Mouse (Mus musculus) embryonic facial prominence, embryonic 15.5 days (tissue): Measurements from ENCODE around the gene Pcgf1. TPM values are rescaled to one million over a fixed set of nuclear protein-coding genes. Genes with fewer than 3 reads are reported as not detected.
A peak's percentile ranks its signal among the peaks of the same experiment; 100 is the strongest.

Source experiments
- ATAC-seq: fragments of 200-750 bp; cut with Nextera tagmentation; 2 replicates; pipeline ENCODE4 v1.8.0; 2017; ENCODE audit warnings: low read depth, moderate TSS enrichment; ENCODE audit not compliant: insufficient number of reproducible peaks, low FRiP score, low TSS enrichment
- H3K27ac ChIP-seq: fragments of 300-500 bp; sonication (generic); replicated peaks from 2 replicates; pipeline ENCODE4 v1.5.1; 2015; ENCODE audit warnings: mild to moderate bottlenecking, inconsistent platforms
- H3K27me3 ChIP-seq: fragments of 300-500 bp; sonication (generic); 2 replicates; pipeline ENCODE4 v1.6.1; 2015; ENCODE audit warnings: inconsistent platforms
- H3K36me3 ChIP-seq: fragments of 300-500 bp; sonication (generic); 2 replicates; pipeline ENCODE4 v1.6.1; 2015; ENCODE audit warnings: mild to moderate bottlenecking, inconsistent platforms
- H3K4me1 ChIP-seq: fragments of 300-500 bp; sonication (generic); 2 replicates; pipeline ENCODE4 v1.6.1; 2015; ENCODE audit warnings: inconsistent platforms
- H3K4me2 ChIP-seq: fragments of 300-500 bp; sonication (generic); replicated peaks from 2 replicates; pipeline ENCODE4 v1.6.1; 2015; ENCODE audit warnings: mild to moderate bottlenecking, inconsistent platforms
- H3K4me3 ChIP-seq: fragments of 300-500 bp; sonication (generic); replicated peaks from 2 replicates; pipeline ENCODE4 v1.5.1; 2015; ENCODE audit warnings: mild to moderate bottlenecking, inconsistent platforms
- H3K9ac ChIP-seq: fragments of 300-500 bp; sonication (generic); 2 replicates; pipeline ENCODE4 v1.6.1; 2015; ENCODE audit warnings: inconsistent platforms
- H3K9me3 ChIP-seq: fragments of 300-500 bp; sonication (generic); replicated peaks from 2 replicates; pipeline ENCODE4 v1.6.1; 2016; ENCODE audit warnings: inconsistent platforms
- WGBS: fragments of 180-500 bp; shearing (Covaris S2); methylation state at CpG from one replicate; pipeline ENCODE4 v1.1.7; 2015; 5-methylcytosine and 5-hydroxymethylcytosine counted together
- polyA plus RNA-seq: library from polyadenylated mRNA; unstranded; fragments of >200 nt; fragmentation: Nextera tagmentation; extraction: Ambion mirVana; gene quantifications from 2 replicates; pipeline ENCODE4 v1.2.1, GENCODE M21; 2015

Pcgf1 gene
- polyA plus RNA-seq, 1 experiment from 2014 or later: 39.4 TPM

DNA sequence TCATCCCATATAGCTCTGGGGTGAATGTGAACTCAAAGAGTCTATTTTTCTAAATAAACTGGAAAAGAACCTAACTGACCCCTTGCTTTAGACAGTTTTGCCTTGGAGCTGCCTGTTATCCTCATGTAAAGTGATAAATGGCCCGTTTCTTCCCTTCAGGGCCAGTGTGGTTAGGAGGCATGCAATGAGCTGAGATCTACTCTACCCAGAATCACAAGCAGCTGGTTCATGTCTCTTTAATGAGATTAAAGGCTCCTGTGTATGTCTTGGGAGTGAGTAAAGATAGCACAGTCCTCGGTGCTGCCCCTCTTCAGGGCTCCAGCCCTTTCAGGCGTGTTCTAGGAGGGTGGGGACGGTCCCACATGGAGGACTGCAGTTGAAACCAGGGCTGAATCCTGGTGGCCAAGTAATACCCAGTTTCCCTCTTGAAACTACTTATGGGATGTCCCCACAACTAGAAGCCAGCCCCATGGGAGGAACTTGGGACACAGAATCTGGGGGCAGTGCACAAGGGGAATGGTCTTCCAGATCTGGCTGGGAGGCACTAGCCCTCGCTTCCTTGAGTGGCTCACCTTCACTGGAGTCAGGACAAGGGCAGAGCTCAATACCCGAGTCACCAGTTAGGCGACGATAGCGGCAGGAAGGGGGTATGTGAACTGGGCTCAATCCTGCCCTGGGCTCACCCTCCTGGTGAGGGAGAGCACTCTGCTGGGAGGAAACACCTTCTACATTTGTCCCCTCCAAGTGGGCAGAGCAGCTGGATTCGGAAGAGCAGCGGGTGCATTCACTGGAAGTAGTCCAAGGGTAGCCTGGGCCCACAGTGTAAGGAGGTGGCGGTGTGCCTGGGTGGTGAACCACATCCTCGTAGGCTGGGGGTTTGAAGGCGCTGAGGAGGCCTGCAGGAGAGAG lies 41.4 kb downstream of the Pcgf1 start:
- no peak overlapping the region for H3K4me3 ChIP-seq
- no peak overlapping the region for H3K4me2 ChIP-seq
- H3K9ac ChIP-seq: no peak overlapping the region
- H3K9me3 ChIP-seq: no peaks in the 10 kb centered on the region
- 77% methylated on average over 14 of the region's 14 CpGs for WGBS
- peaks cover 31% of the 10 kb centered on the region for H3K36me3 ChIP-seq
- ATAC-seq: no peak
- H3K4me1 ChIP-seq: peaks cover 62% of the 10 kb centered on the region
- no peaks in the 10 kb centered on the region for H3K27me3 ChIP-seq
- H3K27ac ChIP-seq: no peak overlapping the region

DNA sequence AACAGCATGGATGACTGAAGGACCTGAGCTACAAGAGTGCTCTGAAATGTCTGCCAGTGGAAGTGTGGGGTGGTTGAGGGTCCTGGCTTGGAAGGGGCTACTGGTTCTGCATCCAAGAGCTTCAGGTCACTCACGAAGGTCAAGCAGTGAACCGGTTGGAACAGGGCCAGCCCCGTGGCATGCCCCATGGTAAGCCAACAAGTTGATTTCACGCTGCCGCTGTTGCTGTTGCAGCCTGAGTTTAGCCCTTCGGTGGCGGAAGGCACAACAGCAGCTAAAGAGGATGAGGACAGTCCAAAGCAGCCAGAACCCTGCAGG lies 42.0 kb downstream of the Pcgf1 start:
- Histone ChIP-seq H3K9me3 (no peaks in the 10 kb centered on the region), H3K27ac (no peak overlapping the region), H3K4me2 (0 out of 2 replicates have a peak overlapping the region, but pooled peaks have one; percentile 97), H3K9ac (no peak overlapping the region), H3K4me3 (peak overlapping the region; percentile 85; the same call in 1 of the 2 replicates), H3K27me3 (no peaks in the 10 kb centered on the region), H3K36me3 (peaks cover 31% of the 10 kb centered on the region), H3K4me1 (peaks cover 63% of the 10 kb centered on the region)
- WGBS: 69% methylated on average over 7 of the region's 7 CpGs
- ATAC-seq: no peak

DNA sequence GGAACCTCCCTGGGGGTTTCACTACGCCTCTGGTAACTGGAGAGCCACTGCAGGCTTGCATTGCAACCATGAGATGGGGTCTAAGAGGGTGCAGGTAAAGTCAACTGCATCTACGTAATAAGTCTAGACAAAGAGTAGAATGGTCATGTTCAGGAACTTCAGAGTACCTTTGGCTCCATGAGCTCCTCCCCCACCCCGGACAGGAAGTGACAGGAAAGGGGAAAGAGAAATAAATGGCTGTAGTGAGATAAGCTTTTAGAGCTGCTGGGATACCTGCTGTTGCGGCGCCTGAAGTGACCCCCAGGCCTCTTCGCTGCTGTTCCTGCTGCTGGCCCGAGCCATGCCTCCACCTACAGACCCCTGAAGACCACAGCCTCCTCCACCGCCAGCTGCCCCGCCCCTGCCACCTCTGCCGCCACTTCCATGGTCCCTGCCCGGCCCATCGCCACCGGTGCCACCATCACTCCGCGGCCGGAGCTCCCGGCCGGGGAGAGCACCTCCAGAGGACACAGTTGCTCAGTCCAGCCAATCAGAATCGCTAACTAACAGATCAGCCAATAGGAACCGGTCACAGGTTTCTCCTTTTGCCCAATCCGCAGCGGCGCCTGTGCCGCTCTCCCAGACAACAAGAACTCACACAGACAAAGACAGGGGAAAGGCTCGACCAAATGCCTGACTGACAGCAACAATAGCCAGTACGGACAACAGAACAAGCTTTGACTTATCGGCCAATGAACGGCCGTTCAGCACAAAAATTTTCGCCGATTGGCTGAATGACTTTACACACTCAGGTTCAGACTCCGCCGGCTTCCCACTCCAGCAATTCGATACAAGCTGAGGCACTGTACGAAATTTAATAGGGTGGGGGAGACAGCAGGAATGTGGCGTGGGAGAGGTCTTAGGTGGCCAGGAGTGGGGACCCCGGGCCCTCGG lies 43.5 kb downstream of the Pcgf1 start, which contains the start of gene Wbp1:
Wbp1 (minus strand) TSS at position 630 of the 933 bp plus-strand sequence.
- WGBS: under 1% methylated on average over 38 of the region's 38 CpGs
- Histone ChIP-seq H3K27me3 (no peaks in the 10 kb centered on the region), H3K4me2 (peak within 1 kb of the TSS; percentile 97), H3K4me3 (peak within 1 kb of the TSS; percentile 85), H3K9ac (peak within 1 kb of the TSS; percentile 87), H3K27ac (peak within 1 kb of the TSS; percentile 98), H3K4me1 (peaks cover 58% of the 10 kb centered on the region), H3K9me3 (no peaks in the 10 kb centered on the region), H3K36me3 (peaks cover 31% of the 10 kb centered on the region)
- ATAC-seq: peak; percentile 97

DNA sequence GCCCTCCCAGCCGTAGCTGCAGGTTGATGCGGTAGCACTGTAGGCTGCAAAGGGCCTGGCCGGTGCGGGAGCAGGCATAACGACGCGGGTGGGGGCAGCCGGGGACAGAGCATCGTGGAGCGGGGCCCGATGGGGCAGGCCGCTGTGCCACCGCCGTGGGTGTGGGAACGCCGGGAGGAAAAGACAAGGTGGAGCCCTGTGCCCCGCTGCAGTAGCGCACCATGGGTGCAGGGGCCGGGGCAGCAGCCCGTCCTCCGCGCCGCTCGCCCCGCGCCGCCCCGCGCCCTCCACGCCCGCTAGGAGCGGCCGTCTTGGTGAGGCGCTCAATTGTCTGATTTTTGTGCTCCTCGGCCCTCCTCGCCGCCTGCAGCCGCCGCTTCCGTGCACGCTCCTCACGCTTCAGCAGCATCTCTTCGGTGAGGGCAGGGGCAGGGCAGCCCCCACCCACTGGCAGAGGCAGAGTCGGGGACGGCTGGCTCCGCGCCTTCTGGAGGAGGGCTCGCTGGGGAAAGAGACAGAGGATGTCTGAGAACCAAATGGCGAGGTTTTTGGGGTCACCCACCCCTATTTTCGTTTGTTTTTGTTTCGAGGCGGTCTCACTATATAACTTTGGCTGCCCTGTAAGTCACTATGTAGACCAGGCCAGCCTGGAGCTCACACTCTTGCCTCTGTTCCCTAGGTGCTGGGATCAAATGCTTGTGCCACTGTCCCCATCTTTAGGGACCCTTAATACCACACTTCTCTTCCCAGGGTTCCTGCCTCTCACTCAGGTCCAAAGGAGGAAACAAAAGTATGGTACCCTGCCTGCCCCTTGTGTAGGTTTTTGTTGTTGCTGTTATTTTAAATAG lies 44.4 kb downstream of the Pcgf1 start:
- Histone ChIP-seq H3K36me3 (peaks cover 28% of the 10 kb centered on the region), H3K27me3 (no peaks in the 10 kb centered on the region), H3K27ac (peak overlapping the region; percentile 98), H3K9ac (peak overlapping the region; percentile 87), H3K4me2 (peak overlapping the region; percentile 97), H3K4me1 (peaks cover 49% of the 10 kb centered on the region), H3K4me3 (peak overlapping the region; percentile 85), H3K9me3 (no peaks in the 10 kb centered on the region)
- under 1% methylated on average over 52 of the region's 52 CpGs for WGBS
- no peak for ATAC-seq

DNA sequence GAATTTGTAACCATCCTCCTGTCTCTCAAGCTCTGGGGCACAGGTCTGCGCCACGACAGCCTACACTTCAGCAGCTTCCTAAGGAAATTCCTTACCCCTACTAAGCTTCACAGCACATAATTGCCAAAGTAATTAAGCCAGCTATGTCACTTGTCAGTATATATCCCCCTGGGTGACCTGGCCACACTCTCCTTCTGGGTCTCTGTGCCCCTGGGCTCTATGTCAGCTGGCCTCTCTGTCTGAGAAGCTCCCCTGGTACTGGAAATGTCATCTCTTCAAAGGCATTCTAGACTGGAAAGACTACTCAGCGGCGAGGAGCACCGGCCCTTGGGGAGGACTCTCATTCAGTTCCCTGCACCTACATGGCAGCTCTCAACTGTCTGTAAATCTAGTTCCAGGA lies 45.3 kb downstream of the Pcgf1 start:
- Histone ChIP-seq H3K4me2 (peak overlapping the region; percentile 97), H3K27me3 (no peaks in the 10 kb centered on the region), H3K9me3 (no peaks in the 10 kb centered on the region), H3K36me3 (peaks cover 19% of the 10 kb centered on the region), H3K9ac (no peak overlapping the region; the same call in 1 of the 2 replicates), H3K4me1 (peaks cover 45% of the 10 kb centered on the region), H3K4me3 (peak overlapping the region; percentile 85), H3K27ac (no peak overlapping the region)
- 64% methylated on average over 5 of the region's 5 CpGs for WGBS
- ATAC-seq: no peak

DNA sequence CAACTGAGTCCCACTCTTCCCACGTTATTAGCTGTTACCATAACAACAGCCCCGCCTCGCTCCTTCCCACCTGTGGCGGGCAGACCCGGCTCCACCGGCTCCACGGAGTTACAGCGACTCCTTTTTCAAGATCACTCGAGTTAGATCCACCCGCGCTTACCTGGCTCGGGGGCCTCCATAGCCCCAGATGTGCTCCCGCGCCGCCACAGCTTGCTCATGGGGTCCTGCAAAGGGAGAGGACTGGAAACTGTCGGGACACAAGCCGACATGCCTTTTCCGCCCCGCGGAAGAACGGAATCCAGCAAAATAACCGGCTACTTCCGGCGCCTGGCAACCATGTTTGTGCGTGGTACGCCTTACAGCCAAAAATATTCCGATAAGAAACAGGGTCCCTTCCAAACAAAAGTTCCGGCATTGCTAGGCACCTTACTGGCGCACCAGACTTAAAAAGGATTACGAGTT lies 47.2 kb downstream of the Pcgf1 start:
- no peak for ATAC-seq
- H3K9ac ChIP-seq: peak overlapping the region; percentile 64
- H3K9me3 ChIP-seq: no peaks in the 10 kb centered on the region
- H3K27me3 ChIP-seq: no peaks in the 10 kb centered on the region
- peak overlapping the region; percentile 84 for H3K4me3 ChIP-seq
- under 1% methylated on average over 30 of the region's 30 CpGs for WGBS
- peak overlapping the region; percentile 90 for H3K4me2 ChIP-seq
- H3K27ac ChIP-seq: peak overlapping the region; percentile 85
- no peaks in the 10 kb centered on the region for H3K36me3 ChIP-seq
- H3K4me1 ChIP-seq: peaks cover 35% of the 10 kb centered on the region

DNA sequence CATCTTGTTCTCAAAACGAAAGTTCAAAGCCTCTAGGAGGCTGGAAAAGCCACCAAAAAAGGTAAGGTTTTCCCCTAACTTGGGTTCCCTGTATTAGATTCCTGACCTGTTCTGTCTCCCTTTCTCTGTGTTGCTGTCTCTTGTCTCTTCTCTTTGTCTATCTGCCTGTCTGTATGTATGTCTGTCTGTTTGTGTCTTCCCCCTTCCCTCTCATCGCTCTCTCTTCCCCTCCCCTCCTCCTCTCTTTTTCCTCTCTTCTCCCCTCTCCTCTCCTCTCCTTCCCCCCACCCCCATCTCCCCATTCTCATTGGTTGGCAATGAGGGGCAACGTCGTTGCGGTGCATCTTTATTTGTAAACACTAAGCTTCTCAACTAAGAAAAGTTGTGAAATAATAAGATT lies 47.7 kb downstream of the Pcgf1 start, which contains the start of gene Ino80b:
Ino80b (minus strand) TSS at position 101 of the 400 bp plus-strand sequence.
- Histone ChIP-seq H3K4me3 (peak within 1 kb of the TSS; percentile 84), H3K36me3 (no peaks in the 10 kb centered on the region), H3K27ac (peak within 1 kb of the TSS; percentile 85), H3K4me2 (peak within 1 kb of the TSS; percentile 90), H3K4me1 (peaks cover 30% of the 10 kb centered on the region), H3K27me3 (no peaks in the 10 kb centered on the region), H3K9ac (peak within 1 kb of the TSS; percentile 64), H3K9me3 (no peaks in the 10 kb centered on the region)
- WGBS: 31% methylated on average over 5 of the region's 5 CpGs
- ATAC-seq: no peak

DNA sequence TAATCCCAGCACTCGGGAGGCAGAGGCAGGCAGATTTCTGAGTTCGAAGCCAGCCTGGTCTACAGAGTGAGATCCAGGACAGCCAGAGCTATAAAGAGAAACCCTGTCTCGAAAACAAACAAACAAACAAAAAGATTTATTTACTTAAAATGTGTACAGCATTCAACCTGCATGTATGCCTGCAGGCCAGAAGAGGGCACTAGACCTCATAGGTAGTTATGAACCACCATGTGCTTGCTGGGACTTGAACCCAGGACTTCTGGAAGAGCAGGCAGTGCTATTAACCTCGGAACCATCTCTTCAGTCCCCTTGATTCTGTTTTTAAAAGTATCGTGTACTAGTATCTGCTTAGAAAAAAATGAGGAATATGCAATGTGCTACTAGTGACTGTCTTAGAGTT lies 49.8 kb downstream of the Pcgf1 start:
- no peak for ATAC-seq
- no peaks in the 10 kb centered on the region for H3K36me3 ChIP-seq
- H3K4me1 ChIP-seq: peaks cover 18% of the 10 kb centered on the region
- H3K27ac ChIP-seq: no peak overlapping the region
- H3K9ac ChIP-seq: no peak overlapping the region
- no peak overlapping the region for H3K4me2 ChIP-seq
- 95% methylated on average over 5 of the region's 5 CpGs for WGBS
- H3K9me3 ChIP-seq: no peaks in the 10 kb centered on the region
- no peak overlapping the region for H3K4me3 ChIP-seq
- no peaks in the 10 kb centered on the region for H3K27me3 ChIP-seq
